Mouse (Mus musculus): ENCODE results near the gene Vmn2r39.
"Not testable (repeated sequence)": the region's sequence is repeated elsewhere in the genome, so short reads cannot be mapped to it uniquely, and the experiment has no call there.

The Vmn2r39 gene

GRCm38 (mm10) chr7:9030698-9031097 is at the start of gene Vmn2r39:
Gene Vmn2r39, minus strand, starts transcription at chr7:9030798.
- not testable (repeated sequence) for DNase-seq (ENCODE audit: low spot score)

- not testable (repeated sequence) for DNase-seq (ENCODE audit: low spot score)
These were observed 34.8 kb upstream of the Vmn2r39 start for GRCm38 (mm10) chr7:9065353-9065752.

All from ovary, postnatal 36 days (tissue).